In the genomic region with DNA sequence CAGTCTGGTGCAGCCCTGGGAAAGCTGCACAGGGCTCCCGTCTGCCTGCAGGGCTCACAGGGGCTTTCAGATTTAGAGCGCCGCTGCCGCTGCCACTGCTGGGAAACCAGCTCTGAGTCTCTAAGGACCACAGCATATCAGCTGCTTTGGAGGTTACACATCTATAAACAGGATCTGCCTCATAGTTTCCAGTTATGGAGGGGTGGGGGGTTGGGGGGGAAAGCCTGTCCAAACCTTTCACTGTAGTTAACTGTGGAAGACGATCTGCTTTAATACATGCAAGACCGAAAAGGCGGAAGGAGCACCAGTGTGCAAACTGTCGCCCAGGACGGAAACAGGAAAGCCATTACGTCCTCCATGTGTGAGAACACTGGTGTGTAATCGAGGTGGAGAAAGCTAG, we compare ENCODE assay signal across 8 mouse cellular contexts. TPM values are rescaled to one million over a fixed set of nuclear protein-coding genes. Genes with fewer than 3 reads are reported as not detected.
DNase-seq lines count a peak whose midpoint lies in the region; ATAC-seq and TF ChIP-seq lines count a peak whose summit lies in the region.

No protein-coding gene starts in this region.

- no peak overlapping the region for H3K27ac ChIP-seq in midbrain, postnatal 0 days (ENCODE audit: low read depth, low read length)
- H3K27ac ChIP-seq in midbrain, embryonic 15.5 days, result no peak overlapping the region
- H3K27ac ChIP-seq in kidney, embryonic 15.5 days, result peak overlapping the region; percentile 86
- 0 out of 2 replicates have a peak overlapping the region, but pooled peaks have one; percentile 18 for H3K27ac ChIP-seq in neural tube, embryonic 15.5 days (replicated peaks)

- ATAC-seq in midbrain, postnatal 0 days (ENCODE audit: low FRiP score), result no peak
- ATAC-seq in midbrain, embryonic 15.5 days (replicated peaks), result no peak
- ATAC-seq in kidney, embryonic 15.5 days (replicated peaks; ENCODE audit: low FRiP score), result no peak
- ATAC-seq in neural tube, embryonic 15.5 days (ENCODE audit: low FRiP score), result no peak
- no peak for ATAC-seq in erythroblast, adult 5-6 weeks (replicated peaks; ENCODE audit: low FRiP score, poor library complexity, severe bottlenecking)

- no peak overlapping the region for H3K9ac ChIP-seq in midbrain, postnatal 0 days (replicated peaks; ENCODE audit: low read length, poor library complexity, severe bottlenecking)
- no peak overlapping the region for H3K9ac ChIP-seq in midbrain, embryonic 15.5 days
- no peak overlapping the region for H3K9ac ChIP-seq in kidney, embryonic 15.5 days
- H3K9ac ChIP-seq in neural tube, embryonic 15.5 days (replicated peaks), result no peak overlapping the region

- 66% methylated on average over 11 of the region's 11 CpGs for WGBS in midbrain, postnatal 0 days
- 64% methylated on average over 11 of the region's 11 CpGs for WGBS in midbrain, embryonic 15.5 days
- WGBS in kidney, embryonic 15.5 days, result 45% methylated on average over 11 of the region's 11 CpGs
- WGBS in neural tube, embryonic 15.5 days, result 58% methylated on average over 11 of the region's 11 CpGs

- H3K9me3 ChIP-seq in midbrain, postnatal 0 days (ENCODE audit: low read length), result no peaks in the 10 kb centered on the region
- H3K9me3 ChIP-seq in midbrain, embryonic 15.5 days, result no peaks in the 10 kb centered on the region
- no peaks in the 10 kb centered on the region for H3K9me3 ChIP-seq in kidney, embryonic 15.5 days (replicated peaks)
- H3K9me3 ChIP-seq in neural tube, embryonic 15.5 days (replicated peaks), result no peaks in the 10 kb centered on the region

- no peak overlapping the region for H3K4me3 ChIP-seq in midbrain, postnatal 0 days (ENCODE audit: low read depth, low read length)
- no peak overlapping the region for H3K4me3 ChIP-seq in midbrain, embryonic 15.5 days
- no peak overlapping the region for H3K4me3 ChIP-seq in kidney, embryonic 15.5 days (replicated peaks)
- H3K4me3 ChIP-seq in neural tube, embryonic 15.5 days (replicated peaks), result no peak overlapping the region

- H3K4me1 ChIP-seq in midbrain, postnatal 0 days (ENCODE audit: insufficient read depth, low read length), result no peaks in the 10 kb centered on the region
- no peaks in the 10 kb centered on the region for H3K4me1 ChIP-seq in midbrain, embryonic 15.5 days
- H3K4me1 ChIP-seq in kidney, embryonic 15.5 days, result peaks cover 21% of the 10 kb centered on the region
- H3K4me1 ChIP-seq in neural tube, embryonic 15.5 days, result 0 out of 2 replicates have a peak, but pooled peaks cover 3% of the 10 kb centered on the region

- TF ChIP-seq CTCF in midbrain, postnatal 0 days (IDR thresholded peaks at IDR 0.05), result no peak

- no peak overlapping the region for H3K4me2 ChIP-seq in midbrain, postnatal 0 days (ENCODE audit: low read depth, low read length, poor library complexity, severe bottlenecking)
- H3K4me2 ChIP-seq in midbrain, embryonic 15.5 days, result no peak overlapping the region
- peak overlapping the region; percentile 35 for H3K4me2 ChIP-seq in kidney, embryonic 15.5 days
- peak overlapping the region; percentile 30 for H3K4me2 ChIP-seq in neural tube, embryonic 15.5 days

- H3K36me3 ChIP-seq in midbrain, postnatal 0 days (ENCODE audit: insufficient read depth, low read length), result no peaks in the 10 kb centered on the region
- no peaks in the 10 kb centered on the region for H3K36me3 ChIP-seq in midbrain, embryonic 15.5 days (replicated peaks)
- no peaks in the 10 kb centered on the region for H3K36me3 ChIP-seq in kidney, embryonic 15.5 days
- no peaks in the 10 kb centered on the region for H3K36me3 ChIP-seq in neural tube, embryonic 15.5 days

- DNase-seq in midbrain, postnatal 0 days (ENCODE audit: low spot score), result peak; percentile 7
- DNase-seq in heart, adult 8-10 months (ENCODE audit: low spot score), result peak; percentile 61
- no peak for DNase-seq in ovary, postnatal 10 days (ENCODE audit: low spot score)
- DNase-seq in cerebellum, postnatal 25 days, result no peak

- H3K27me3 ChIP-seq in midbrain, postnatal 0 days (ENCODE audit: insufficient read depth, low read length), result no peaks in the 10 kb centered on the region
- no peaks in the 10 kb centered on the region for H3K27me3 ChIP-seq in midbrain, embryonic 15.5 days (replicated peaks)
- H3K27me3 ChIP-seq in kidney, embryonic 15.5 days, result no peaks in the 10 kb centered on the region
- no peaks in the 10 kb centered on the region for H3K27me3 ChIP-seq in neural tube, embryonic 15.5 days (replicated peaks)

RNA-seq across cellular contexts. Expression of gene Filip1l, which starts 40.3 kb away (rescaled TPM):
- total RNA-seq in midbrain, postnatal 0 days (2014; rRNA removed), result 2.0 and 2.2 TPM in 2 replicates
- polyA plus RNA-seq in midbrain, postnatal 0 days (2015; fragmentation: Nextera tagmentation; extraction: Ambion mirVana), result 1.6 and 1.9 TPM in 2 replicates
- 1.9 and 2.5 TPM in 2 replicates for polyA plus RNA-seq in midbrain, embryonic 15.5 days (2015; fragmentation: Nextera tagmentation; extraction: Ambion mirVana)
- total RNA-seq in heart, adult 8-10 months (2022), result 10 to 100 TPM; 25.5 to 36.2 (median 31.4) TPM
- 24.2 and 24.8 TPM in 2 replicates for polyA plus RNA-seq in kidney, embryonic 15.5 days (2015; fragmentation: Nextera tagmentation; extraction: Ambion mirVana)
- 3.3 and 7.8 TPM in 2 replicates for polyA plus RNA-seq in neural tube, embryonic 15.5 days (2015; fragmentation: Nextera tagmentation; extraction: Ambion mirVana)
- total RNA-seq in erythroblast, adult 5-6 weeks (2015; ENCODE audit: low replicate concordance), result 6.1 and 23.4 TPM in 2 replicates
- 4.0 and 5.4 TPM in 2 replicates for total RNA-seq in erythroblast, adult 5-6 weeks (2017; ENCODE audit: low replicate concordance)

Comparison
In these comparisons a context has a peak if more than half of its experiments do, and no peak if none do; other contexts are left out.
1. DNase-seq: peak in midbrain, postnatal 0 days (single experiment) and heart, adult 8-10 months (single experiment); none in ovary, postnatal 10 days (single experiment) and cerebellum, postnatal 25 days (0 of 2).
2. H3K27ac ChIP-seq: peak in kidney, embryonic 15.5 days (single experiment) and neural tube, embryonic 15.5 days (single experiment); none in midbrain, postnatal 0 days (single experiment) and midbrain, embryonic 15.5 days (single experiment).
3. H3K4me2 ChIP-seq: peak in kidney, embryonic 15.5 days (single experiment) and neural tube, embryonic 15.5 days (single experiment); none in midbrain, postnatal 0 days (single experiment) and midbrain, embryonic 15.5 days (single experiment).